Mouse (Mus musculus) CH12.LX (cell line): Measurements from ENCODE around the gene Jarid2. TPM values are rescaled to one million over a fixed set of nuclear protein-coding genes. Genes with fewer than 3 reads are reported as not detected.

ENCODE experiments used
- DNase-seq: peaks from one replicate; pipeline ENCODE4 v3.0.0-alpha.2; 2013; ENCODE audit errors: extremely low read depth
- H3K27ac ChIP-seq: 2 replicates; pipeline ENCODE4 v1.5.1; 2012; ENCODE audit warnings: low read depth, mild to moderate bottlenecking, control low read depth, moderate library complexity; ENCODE audit not compliant: insufficient read depth
- H3K27me3 ChIP-seq: replicated peaks from 2 replicates; pipeline ENCODE3; 2012; ENCODE audit warnings: inconsistent platforms
- H3K36me3 ChIP-seq, 2 experiments: replicated peaks in 1 of 2; 2 replicates each; pipeline versions ENCODE3 to v1.6.1; 2012; ENCODE audit warnings: inconsistent platforms in 1 of 2, low read length in 1 of 2, mild to moderate bottlenecking in 1 of 2, mixed read lengths in 1 of 2, moderate library complexity in 1 of 2; ENCODE audit not compliant: control insufficient read depth in 1 of 2, insufficient read depth in 1 of 2
- H3K4me1 ChIP-seq, 2 experiments: 2 replicates each; pipeline ENCODE4 v1.6.1; 2012; ENCODE audit warnings: inconsistent platforms in 1 of 2, moderate library complexity in 1 of 2; ENCODE audit not compliant: insufficient read depth in 2 of 2, control insufficient read depth in 1 of 2
- H3K4me2 ChIP-seq: 2 replicates; pipeline ENCODE4 v1.6.1; 2012; ENCODE audit warnings: low read depth, mild to moderate bottlenecking, control low read depth; ENCODE audit not compliant: poor library complexity, insufficient read depth, severe bottlenecking
- H3K4me3 ChIP-seq, 3 experiments: fragments of 150-350 bp in 1 of 3; sonication (generic) in 1 of 3; replicated peaks in 1 of 3; 2 replicates each; pipeline versions ENCODE3 to v1.5.1; 2011 to 2012; ENCODE audit warnings: low read depth in 2 of 3, low read length in 2 of 3, mild to moderate bottlenecking in 2 of 3, moderate library complexity in 2 of 3, control low read depth in 1 of 3, improper control_type of control experiment in 1 of 3, inconsistent platforms in 1 of 3, mixed read lengths in 1 of 3; ENCODE audit not compliant: poor library complexity in 1 of 3
- H3K79me2 ChIP-seq: replicated peaks from 2 replicates; pipeline ENCODE4 v1.6.1; 2012; ENCODE audit warnings: mild to moderate bottlenecking, moderate library complexity; ENCODE audit not compliant: control insufficient read depth, poor library complexity, insufficient read depth, severe bottlenecking; ENCODE audit errors: extremely low read depth
- H3K9ac ChIP-seq: 2 replicates; pipeline ENCODE4 v1.6.1; 2012; ENCODE audit warnings: low read depth, mild to moderate bottlenecking, control low read depth, moderate library complexity; ENCODE audit not compliant: insufficient read depth
- H3K9me3 ChIP-seq: replicated peaks from 2 replicates; pipeline ENCODE3; 2012; ENCODE audit warnings: low read length, inconsistent platforms, mixed read lengths
- E2F4 ChIP-seq: IDR thresholded peaks from 2 replicates; pipeline ENCODE4 v1.6.1; 2011; ENCODE audit warnings: low read depth, low read length, improper control_type of control experiment; ENCODE audit not compliant: insufficient replicate concordance
- ELF1 ChIP-seq: IDR thresholded peaks from 2 replicates; pipeline ENCODE4 v1.6.1; 2014; ENCODE audit warnings: low read depth, mild to moderate bottlenecking, inconsistent platforms, low read length, improper control_type of control experiment
- GABPA ChIP-seq: IDR thresholded peaks from 2 replicates; pipeline ENCODE4 v1.6.1; 2012; ENCODE audit warnings: low read depth, low read length, improper control_type of control experiment, inconsistent platforms; ENCODE audit not compliant: insufficient replicate concordance
- IRF4 ChIP-seq: IDR thresholded peaks from 2 replicates; pipeline ENCODE4 v1.6.1; 2014; ENCODE audit warnings: low read depth, mild to moderate bottlenecking, inconsistent platforms, low read length, improper control_type of control experiment
- JUND ChIP-seq: conservative IDR thresholded peaks from 2 replicates; pipeline ENCODE4 v1.6.1; 2011; ENCODE audit warnings: low read depth, low read length, improper control_type of control experiment
- KAT2A ChIP-seq: IDR thresholded peaks from 2 replicates; pipeline ENCODE4 v1.6.1; 2012; ENCODE audit warnings: low read length, improper control_type of control experiment, inconsistent platforms; ENCODE audit not compliant: insufficient replicate concordance
- MAX ChIP-seq: IDR thresholded peaks from 2 replicates; pipeline ENCODE4 v1.6.1; 2011; ENCODE audit warnings: low read length, improper control_type of control experiment
- MAZ ChIP-seq: IDR thresholded peaks from 2 replicates; pipeline ENCODE4 v1.6.1; 2012; ENCODE audit warnings: low read depth, mild to moderate bottlenecking, inconsistent platforms, low read length, improper control_type of control experiment, moderate library complexity
- MEF2A ChIP-seq: IDR thresholded peaks from 2 replicates; pipeline ENCODE4 v1.6.1; 2014; ENCODE audit warnings: low read depth, mild to moderate bottlenecking, inconsistent platforms, low read length, improper control_type of control experiment, borderline replicate concordance
- MXI1 ChIP-seq: IDR thresholded peaks from 2 replicates; pipeline ENCODE4 v1.6.1; 2011; ENCODE audit warnings: mild to moderate bottlenecking, low read depth, low read length, improper control_type of control experiment
- MYC ChIP-seq: IDR thresholded peaks from 2 replicates; pipeline ENCODE4 v1.6.1; 2011; ENCODE audit warnings: low read depth, mild to moderate bottlenecking, improper control_type of control experiment, low read length
- NRF1 ChIP-seq: IDR thresholded peaks from 2 replicates; pipeline ENCODE4 v1.6.1; 2014; ENCODE audit warnings: low read depth, mild to moderate bottlenecking, inconsistent platforms, low read length, improper control_type of control experiment, moderate library complexity
- PAX5 ChIP-seq: IDR thresholded peaks from 2 replicates; pipeline ENCODE4 v1.6.1; 2012; ENCODE audit warnings: low read length, inconsistent platforms, mixed read lengths
- RCOR1 ChIP-seq: conservative IDR thresholded peaks from 2 replicates; pipeline ENCODE4 v1.6.1; 2012; ENCODE audit warnings: low read depth, mild to moderate bottlenecking, inconsistent platforms, low read length, improper control_type of control experiment
- SIN3A ChIP-seq: IDR thresholded peaks from 2 replicates; pipeline ENCODE4 v1.6.1; 2012; ENCODE audit warnings: low read length, improper control_type of control experiment, inconsistent platforms
- UBTF ChIP-seq: IDR thresholded peaks from 2 replicates; pipeline ENCODE4 v1.6.1; 2012; ENCODE audit warnings: low read depth, mild to moderate bottlenecking, inconsistent platforms, low read length, improper control_type of control experiment, moderate library complexity
- USF2 ChIP-seq: conservative IDR thresholded peaks from 2 replicates; pipeline ENCODE4 v1.6.1; 2011; ENCODE audit warnings: low read depth, low read length, improper control_type of control experiment
- ZMIZ1 ChIP-seq: IDR thresholded peaks from 2 replicates; pipeline ENCODE4 v1.6.1; 2012; ENCODE audit warnings: low read depth, mild to moderate bottlenecking, inconsistent platforms, low read length, improper control_type of control experiment
- dilution Hi-C: fragments of 300-500 bp; cut with MboI; formaldehyde crosslinking; loops from 2 replicates; pipeline ENCODE4 v1.14.3; 2020; ENCODE audit warnings: low sequenced_read_pairs; ENCODE audit not compliant: extremely low pct_unique_long_range_greater_than_20kb, extremely low pct_ligation_motif_present
- in situ Hi-C: fragments of 300-500 bp; cut with MboI; formaldehyde crosslinking; loops from 3 replicates; pipeline ENCODE4 v1.14.3; 2019; ENCODE audit warnings: low sequenced_read_pairs, low pct_ligation_motif_present, low pct_unique_long_range_greater_than_20kb, mixed read lengths
- polyA plus RNA-seq: library from polyadenylated mRNA; unstranded; fragments of >175 nt; gene quantifications from 2 replicates; pipeline ENCODE4 v1.2.1, GENCODE M21; 2012; ENCODE audit warnings: low read depth; ENCODE audit not compliant: insufficient read length
- total RNA-seq, 2 experiments: library from RNA; depleted of rRNA; stranded (reverse); fragments of 300-350 nt in 1 of 2; fragments of >200 nt in 1 of 2; gene quantifications; 2 replicates each; pipeline ENCODE4 v1.2.3; 2012 to 2014

Jarid2 gene
- total and polyA plus RNA-seq, 3 experiments = 4.5 to 10.9 (median 7.8) TPM

DNA sequence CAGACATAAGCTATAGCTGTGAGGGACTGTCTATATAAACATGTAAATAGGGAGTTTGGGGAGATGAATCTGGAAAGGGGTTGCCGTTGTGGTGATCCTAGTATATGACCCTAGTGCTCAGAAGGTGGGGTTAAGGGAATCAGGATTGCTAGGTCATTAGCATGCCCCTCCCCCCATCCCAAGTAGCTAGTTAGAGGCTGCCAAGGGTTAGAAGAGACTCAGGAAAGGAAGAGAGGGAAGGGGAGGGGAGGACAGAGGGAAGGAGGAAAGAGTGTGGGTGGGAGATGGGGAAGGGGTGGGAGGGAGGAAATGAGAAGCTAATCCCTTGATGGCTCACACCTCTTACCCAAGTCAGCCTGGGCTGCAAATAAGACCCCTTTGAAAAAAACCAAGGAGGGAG lies 17.4 kb upstream of the Jarid2 start:
- Histone ChIP-seq H3K4me2 (no peak overlapping the region), H3K36me3 (no peaks in the 10 kb centered on the region), H3K9ac (no peak overlapping the region), H3K27ac (no peak overlapping the region), H3K4me1 (peaks cover 2 to 10% of the 10 kb centered on the region in 2 experiments; a peak in 1 of 4 replicates), H3K79me2 (no peaks in the 10 kb centered on the region), H3K4me3 (no peak overlapping the region), H3K27me3 (no peaks in the 10 kb centered on the region), H3K9me3 (no peaks in the 10 kb centered on the region)
- dilution Hi-C loops = no loop called here
- DNase-seq = no peak
- no peak for TF ChIP-seq GABPA
- no peak for TF ChIP-seq RCOR1
- no peak for TF ChIP-seq ZMIZ1
- no peak for TF ChIP-seq MYC
- no peak for TF ChIP-seq MAX
- TF ChIP-seq MXI1 = no peak
- no peak for TF ChIP-seq ELF1
- TF ChIP-seq KAT2A = no peak
- no peak for TF ChIP-seq MEF2A
- TF ChIP-seq SIN3A = no peak
- no peak for TF ChIP-seq PAX5
- in situ Hi-C loops = no loop called here

DNA sequence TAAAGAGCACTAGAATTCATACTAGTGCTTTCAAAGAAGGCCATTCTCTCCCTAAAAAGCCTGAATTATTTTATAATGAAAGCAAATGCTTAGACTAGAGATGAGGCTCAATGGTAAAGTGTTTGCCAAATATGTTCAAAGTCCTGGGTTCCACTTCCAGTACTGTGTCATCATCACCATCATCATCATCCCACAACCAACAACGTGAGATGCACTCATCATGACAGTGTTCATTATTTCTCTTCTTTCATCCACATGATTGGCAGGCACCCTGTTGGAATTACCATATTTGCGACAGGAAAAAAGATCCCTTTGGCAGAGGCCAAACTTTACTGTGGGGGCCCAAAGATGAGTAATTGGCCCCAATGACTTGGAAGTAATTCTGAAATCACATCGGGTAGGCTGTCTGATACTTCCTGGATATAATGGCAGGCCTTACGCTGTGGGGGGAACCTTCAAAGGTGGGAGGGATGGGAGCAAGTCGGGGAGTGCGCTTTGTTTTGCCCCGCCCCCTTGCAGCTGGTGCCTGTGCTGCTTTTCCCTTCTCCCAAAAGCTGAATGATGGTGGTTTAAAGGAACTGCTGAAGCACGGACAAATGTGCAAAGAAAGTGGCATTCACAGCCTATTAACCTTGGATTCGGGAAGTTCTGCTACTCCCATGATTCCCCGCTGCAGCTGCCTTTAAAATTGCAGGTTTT lies 13.9 kb upstream of the Jarid2 start:
- Histone ChIP-seq H3K4me2 (no peak overlapping the region), H3K36me3 (no peaks in the 10 kb centered on the region), H3K27me3 (no peaks in the 10 kb centered on the region), H3K9ac (no peak overlapping the region), H3K79me2 (no peaks in the 10 kb centered on the region), H3K4me3 (no peak overlapping the region), H3K4me1 (peaks cover 7 to 14% of the 10 kb centered on the region in 2 experiments), H3K9me3 (no peaks in the 10 kb centered on the region), H3K27ac (no peak overlapping the region)
- DNase-seq = no peak
- in situ Hi-C loops (no loop called here), dilution Hi-C loops (no loop called here)
- TF ChIP-seq USF2 = no peak
- TF ChIP-seq JUND = no peak
- TF ChIP-seq ELF1 = no peak
- TF ChIP-seq MAZ = no peak
- no peak for TF ChIP-seq UBTF
- no peak for TF ChIP-seq E2F4
- no peak for TF ChIP-seq IRF4
- TF ChIP-seq NRF1 = no peak
